In genomic region chr9:29410728-29411407, GRCm38 (mm10) we compare ENCODE assay signal across 9 mouse cellular contexts.
DNase-seq lines count a peak whose midpoint lies in the region; ATAC-seq and TF ChIP-seq lines count a peak whose summit lies in the region.
"Had no signal": no experiment of that assay in that cellular context is flagged by ENCODE, and none has a peak within 500 bp of the region (broad histone marks: within the 10 kb centered on the region; RNA-seq: fewer than 3 reads in every experiment).

No protein-coding gene starts in this region.

- peak; percentile 61 for DNase-seq in heart, adult 11 months
- DNase-seq in heart, adult 9 months (ENCODE audit: low spot score in 2 of 2), result no peak
- no peak for DNase-seq in forebrain, embryonic 10.5 days (ENCODE audit: extremely low spot score, low spot score)
- no peak for DNase-seq in thymus, postnatal 4 days
- no peak for DNase-seq in thymus, postnatal 25 days

- peaks cover 51% of the 10 kb centered on the region for H3K27me3 ChIP-seq in E14TG2a.4 (ENCODE audit: insufficient read depth, low read length)
- H3K27me3 ChIP-seq in forebrain, embryonic 10.5 days (ENCODE audit: poor library complexity, severe bottlenecking), result peaks cover 61% of the 10 kb centered on the region
- H3K27me3 ChIP-seq in limb, embryonic 13.5 days, result peaks cover 88% of the 10 kb centered on the region

- peak overlapping the region; percentile 91 for H3K4me2 ChIP-seq in limb, embryonic 13.5 days (replicated peaks)

- peak overlapping the region; percentile 83 for H3K4me3 ChIP-seq in E14TG2a.4 (replicated peaks; ENCODE audit: low read length)
- H3K4me3 ChIP-seq in forebrain, embryonic 10.5 days, result peak overlapping the region; percentile 67
- peak overlapping the region; percentile 57 for H3K4me3 ChIP-seq in limb, embryonic 13.5 days

- TF ChIP-seq CTCF in E14TG2a.4 (conservative IDR thresholded peaks at IDR 0.05; ENCODE audit: low read length), result no peak

- H3K27ac ChIP-seq in forebrain, embryonic 10.5 days, result no peak overlapping the region; the same call in 1 of the 2 replicates
- peak overlapping the region; percentile 85; the same call in 1 of the 2 replicates for H3K27ac ChIP-seq in limb, embryonic 13.5 days
- H3K27ac ChIP-seq: liver, embryonic 15.5 days had no signal

- H3K4me1 ChIP-seq in E14TG2a.4 (replicated peaks; ENCODE audit: low read depth, low read length), result peaks cover 18% of the 10 kb centered on the region
- peaks cover 25% of the 10 kb centered on the region for H3K4me1 ChIP-seq in forebrain, embryonic 10.5 days
- H3K4me1 ChIP-seq in limb, embryonic 13.5 days, result peaks cover 17% of the 10 kb centered on the region
- H3K4me1 ChIP-seq: liver, embryonic 15.5 days had no signal

- no peaks in the 10 kb centered on the region for H3K9me3 ChIP-seq in E14TG2a.4 (ENCODE audit: low read length)
- no peaks in the 10 kb centered on the region for H3K9me3 ChIP-seq in forebrain, embryonic 10.5 days
- H3K9me3 ChIP-seq in limb, embryonic 13.5 days, result no peaks in the 10 kb centered on the region
- H3K9me3 ChIP-seq: liver, embryonic 15.5 days had no signal

- WGBS in forebrain, embryonic 10.5 days, result 60% methylated on average over 10 of the region's 10 CpGs
- WGBS in limb, embryonic 13.5 days, result 44% methylated on average over 10 of the region's 10 CpGs

- H3K36me3 ChIP-seq in E14TG2a.4 (ENCODE audit: insufficient read depth, low read length), result no peaks in the 10 kb centered on the region
- H3K36me3 ChIP-seq in forebrain, embryonic 10.5 days (replicated peaks), result no peaks in the 10 kb centered on the region
- H3K36me3 ChIP-seq in limb, embryonic 13.5 days, result no peaks in the 10 kb centered on the region
- H3K36me3 ChIP-seq: liver, embryonic 15.5 days had no signal

- ATAC-seq in limb, embryonic 13.5 days (ENCODE audit: low FRiP score, low read depth), result no peak
- no peak for ATAC-seq in activated CD4-positive, CD25-positive, alpha-beta regulatory T cell, adult 4 months

- peak overlapping the region; percentile 65 for H3K9ac ChIP-seq in limb, embryonic 13.5 days
- H3K9ac ChIP-seq: liver, embryonic 15.5 days had no signal
